Mouse (Mus musculus): Measurements from ENCODE around the gene Slc6a13.

Slc6a13 gene

GRCm38 (mm10) chr6:121328417-121328884 lies 28.4 kb downstream of the Slc6a13 start:
- no peak for DNase-seq

GRCm38 (mm10) chr6:121329848-121330508 lies 30.0 kb downstream of the Slc6a13 start:
- peak; percentile 78 for DNase-seq

DNA sequence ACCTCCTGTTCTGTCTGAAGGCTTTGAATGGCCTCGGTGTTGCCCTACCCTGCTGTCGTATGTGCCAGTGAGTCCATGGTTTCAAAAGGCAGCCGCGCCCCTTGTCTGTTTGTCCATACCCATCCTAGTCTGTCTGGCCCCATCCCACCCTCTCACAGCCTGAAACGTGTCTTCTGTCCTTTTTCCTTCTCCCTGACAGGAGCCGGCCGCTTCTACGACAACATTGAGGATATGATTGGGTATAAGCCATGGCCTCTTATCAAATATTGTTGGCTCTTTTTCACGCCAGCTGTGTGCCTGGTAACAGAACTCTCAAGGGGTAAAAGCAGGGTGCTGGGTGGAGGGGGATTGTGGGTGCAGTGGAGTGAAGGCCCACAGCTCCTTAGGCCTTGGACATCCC lies 35.8 kb downstream of the Slc6a13 start:
- DNase-seq, result no peak

DNA sequence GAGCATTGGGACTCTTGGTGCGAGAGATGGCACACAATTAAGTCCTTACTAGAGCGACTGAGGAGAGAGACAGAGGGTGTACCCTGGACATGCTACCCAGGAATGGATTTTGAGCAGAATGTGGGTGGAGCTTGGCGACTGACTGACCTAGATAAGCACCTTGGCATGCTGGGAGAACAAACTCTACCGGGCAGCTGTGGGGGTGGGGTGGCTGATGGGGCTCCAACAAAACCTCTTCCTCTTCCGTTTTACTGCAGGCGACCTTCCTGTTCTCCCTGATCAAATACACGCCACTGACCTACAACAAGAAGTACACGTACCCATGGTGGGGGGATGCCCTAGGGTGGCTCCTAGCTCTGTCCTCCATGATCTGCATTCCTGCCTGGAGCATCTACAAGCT lies 36.5 kb downstream of the Slc6a13 start:
- DNase-seq, result no peak

DNA sequence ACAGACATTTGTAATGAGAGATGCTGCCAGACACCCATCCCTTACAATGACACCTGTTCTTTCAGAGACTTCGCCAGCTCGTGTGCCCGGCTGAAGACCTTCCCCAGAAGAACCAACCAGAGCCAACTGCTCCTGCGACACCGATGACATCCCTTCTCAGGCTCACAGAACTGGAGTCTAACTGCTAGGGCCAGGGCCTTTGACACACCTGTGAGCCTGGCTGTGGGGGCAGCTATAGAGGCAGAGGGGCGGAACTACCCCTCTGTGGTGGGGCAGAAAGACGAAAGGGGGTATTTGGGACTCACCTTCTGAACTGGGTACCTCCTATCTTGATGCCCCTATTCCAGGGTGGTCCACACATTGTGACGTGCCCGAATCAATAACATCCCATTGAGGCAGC lies 37.2 kb downstream of the Slc6a13 start:
- DNase-seq, result no peak

- peak; percentile 85 for DNase-seq
These were observed 37.9 kb downstream of the Slc6a13 start for GRCm38 (mm10) chr6:121337770-121338518.

- DNase-seq, result no peak
These were observed 38.5 kb downstream of the Slc6a13 start for GRCm38 (mm10) chr6:121338519-121338896.

DNA sequence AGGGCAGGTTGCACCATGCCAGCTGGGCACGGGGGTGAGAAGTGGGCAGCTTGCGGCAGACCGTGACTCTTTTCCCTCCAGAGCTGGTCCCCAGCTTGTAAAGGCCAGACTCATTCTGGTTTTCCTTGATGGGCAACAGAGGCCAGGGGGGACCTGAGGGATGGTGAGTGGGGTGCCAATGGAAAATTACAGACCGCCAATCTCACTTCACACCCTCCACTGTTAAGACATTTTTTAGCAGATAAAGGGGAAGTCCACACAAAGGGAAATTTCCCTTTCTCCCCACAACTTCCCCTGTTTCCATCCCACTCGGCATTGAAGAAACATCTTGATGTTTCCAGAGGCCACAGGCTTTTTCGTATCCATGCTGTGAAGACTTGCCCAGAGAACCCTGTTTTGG lies 41.6 kb downstream of the Slc6a13 start:
- no peak for DNase-seq

GRCm38 (mm10) chr6:121343026-121343770 lies 43.2 kb downstream of the Slc6a13 start, which contains the start of gene Slc6a12:
Slc6a12 (plus strand) TSS chr6:121343076.
- no peak for DNase-seq

DNA sequence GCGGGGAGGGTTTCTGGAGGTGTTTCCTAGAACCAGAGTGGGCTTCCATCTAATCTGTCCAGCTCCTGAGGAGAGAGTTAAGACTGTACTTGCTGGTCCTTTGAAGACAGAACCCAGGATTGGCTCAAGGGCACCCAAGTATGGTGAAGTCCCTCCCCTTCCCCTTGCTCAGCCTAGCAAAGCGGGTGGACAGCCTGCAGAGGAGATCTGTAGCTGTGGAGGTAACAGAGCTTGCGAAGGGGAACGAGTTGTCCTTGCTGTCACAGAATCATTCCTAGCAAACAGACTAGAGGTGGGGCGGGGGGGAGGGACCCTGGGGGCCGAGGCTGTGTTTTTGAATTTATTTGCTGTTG lies 43.7 kb downstream of the Slc6a13 start:
- DNase-seq, result no peak

- DNase-seq, result no peak
These were observed 44.3 kb downstream of the Slc6a13 start for GRCm38 (mm10) chr6:121344329-121344728.

- peak; percentile 27 for DNase-seq
These were observed 46.4 kb downstream of the Slc6a13 start for GRCm38 (mm10) chr6:121346428-121346827.

DNA sequence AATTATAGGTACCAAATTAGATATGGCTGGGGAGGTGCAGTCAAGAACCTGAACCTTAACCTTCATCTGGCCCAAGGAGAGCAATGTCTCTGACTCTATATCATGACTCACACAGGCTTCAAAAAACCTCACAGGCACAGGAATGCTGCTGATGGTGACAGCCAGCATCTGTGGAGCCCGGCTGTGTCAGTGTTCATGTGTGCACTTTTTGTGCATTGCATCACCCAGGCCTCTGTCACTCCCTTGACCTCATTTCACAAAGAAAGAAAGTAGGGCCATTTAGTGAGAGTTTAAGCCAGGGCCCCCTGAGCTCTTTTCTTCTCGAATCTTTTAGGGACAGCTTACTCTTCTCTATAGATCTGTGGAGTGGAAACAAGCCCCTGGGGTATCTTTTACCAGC lies 52.2 kb downstream of the Slc6a13 start:
- no peak for DNase-seq

DNA sequence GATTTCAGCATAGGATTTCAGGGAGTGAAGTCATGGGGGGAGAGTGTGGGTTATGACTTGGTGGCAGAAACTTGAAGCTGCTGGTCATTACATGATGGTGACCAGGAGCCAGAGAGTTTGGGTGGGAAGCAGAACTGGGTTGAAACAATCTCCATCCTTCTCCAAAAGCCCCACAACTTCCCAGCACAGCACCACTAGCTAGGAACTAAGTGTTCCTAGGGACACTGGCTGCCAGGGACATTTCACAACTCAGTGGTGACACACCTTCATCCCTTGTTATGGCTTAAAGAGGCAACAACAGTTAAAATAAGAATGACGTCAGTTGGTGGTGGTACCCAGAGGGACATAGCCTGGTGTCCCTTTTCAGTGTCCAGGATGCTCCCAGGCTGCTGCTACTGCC lies 56.0 kb downstream of the Slc6a13 start:
- no peak for DNase-seq

GRCm38 (mm10) chr6:121357232-121357631 lies 57.2 kb downstream of the Slc6a13 start:
- no peak for DNase-seq

- no peak for DNase-seq
These were observed 63.0 kb downstream of the Slc6a13 start for GRCm38 (mm10) chr6:121363061-121363460.

DNA sequence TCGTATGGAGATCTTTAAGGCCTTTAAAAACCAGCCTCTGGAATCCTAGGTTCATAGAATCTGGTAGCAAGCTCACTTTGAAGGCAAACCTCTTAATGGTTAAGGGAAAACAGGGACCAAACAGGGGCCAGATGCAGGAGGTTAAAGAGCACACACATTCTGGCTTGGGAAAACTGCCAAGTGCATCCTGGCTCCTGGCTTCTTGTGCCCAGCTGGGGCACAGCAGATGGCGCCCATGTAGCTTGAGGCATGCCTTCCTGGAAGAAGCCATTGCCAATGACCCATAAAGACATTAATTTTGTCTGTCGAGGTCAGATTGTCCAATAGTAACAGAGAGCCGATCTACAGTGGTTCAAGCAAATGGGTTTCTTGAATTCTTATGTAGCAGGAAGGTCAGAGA lies 63.9 kb downstream of the Slc6a13 start:
- DNase-seq, result no peak

DNA sequence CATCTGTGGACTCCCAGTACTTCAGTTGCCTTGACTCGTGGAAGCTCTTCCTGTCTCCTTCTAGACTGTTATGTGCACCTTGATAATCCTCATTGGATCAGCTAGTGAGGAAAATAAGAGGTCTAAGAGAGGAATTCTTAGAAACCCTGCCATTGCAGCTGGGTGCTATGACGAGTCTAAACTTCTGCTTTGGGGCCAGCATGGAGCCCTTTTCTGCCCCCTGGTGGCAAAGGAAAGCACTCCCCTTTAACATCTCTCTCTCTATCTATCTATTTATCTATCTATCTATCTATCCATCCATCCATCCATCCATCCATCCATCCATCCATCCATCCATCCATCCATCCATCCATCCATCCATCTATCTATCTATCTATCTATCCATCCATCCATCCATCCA lies 66.5 kb downstream of the Slc6a13 start:
- peak; percentile 56 for DNase-seq

DNA sequence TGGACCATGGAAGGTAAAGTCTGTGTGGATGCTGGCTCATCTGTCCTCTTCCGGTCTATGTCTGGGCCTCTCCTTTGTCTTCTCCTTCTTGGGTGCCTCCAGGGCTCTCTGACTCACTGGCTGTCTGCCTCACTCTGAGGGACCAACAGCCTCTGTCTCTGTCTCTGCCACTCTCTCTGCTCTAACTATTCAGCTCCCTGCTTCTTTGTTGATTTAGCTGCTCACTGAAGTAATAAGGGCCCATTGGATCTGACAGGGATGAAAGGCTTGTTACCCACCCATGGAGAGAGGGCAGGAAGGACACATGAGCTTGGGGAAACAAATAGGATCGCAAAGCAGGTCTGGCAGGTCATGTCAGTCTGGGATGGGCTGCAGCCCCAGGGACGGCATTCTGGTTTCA lies 67.1 kb downstream of the Slc6a13 start:
- DNase-seq, result no peak

DNA sequence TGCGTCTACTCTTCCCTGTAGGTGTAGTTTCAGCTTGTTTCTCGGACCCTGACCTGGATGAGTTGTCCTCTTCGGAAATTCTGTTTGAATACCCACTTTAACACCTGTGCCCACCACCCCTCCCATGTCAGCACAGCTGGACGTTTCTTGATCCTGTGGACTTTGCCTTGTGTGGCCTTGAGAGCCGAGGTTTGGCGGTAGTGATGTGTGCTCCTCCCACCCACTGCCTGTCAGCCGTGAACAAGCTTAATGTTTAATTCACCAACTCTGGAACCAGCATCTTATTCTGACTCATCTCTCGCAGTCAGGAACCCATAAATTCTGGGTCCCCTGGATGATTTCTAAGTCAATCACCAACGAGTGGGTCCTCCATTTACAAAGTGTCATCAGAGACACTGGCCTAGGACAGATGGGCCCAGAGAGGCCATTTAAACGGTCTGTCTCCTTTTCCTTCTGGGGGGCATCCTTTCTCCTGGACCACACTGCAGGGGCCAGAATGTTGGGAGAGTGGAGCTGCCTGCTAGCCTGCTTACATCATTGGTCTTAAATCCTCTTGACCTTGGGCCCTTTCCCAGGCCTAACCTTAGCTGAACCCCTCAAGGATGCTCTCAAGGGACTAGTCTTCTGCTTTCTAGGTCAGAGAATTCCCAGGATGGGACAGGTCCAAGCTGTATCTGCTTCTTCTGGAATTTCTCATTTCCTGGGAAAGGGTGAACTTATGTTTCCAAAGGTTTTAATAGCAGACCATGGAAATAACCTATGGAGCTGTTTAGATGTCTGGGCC lies 71.4 kb downstream of the Slc6a13 start:
- DNase-seq, result no peak

DNA sequence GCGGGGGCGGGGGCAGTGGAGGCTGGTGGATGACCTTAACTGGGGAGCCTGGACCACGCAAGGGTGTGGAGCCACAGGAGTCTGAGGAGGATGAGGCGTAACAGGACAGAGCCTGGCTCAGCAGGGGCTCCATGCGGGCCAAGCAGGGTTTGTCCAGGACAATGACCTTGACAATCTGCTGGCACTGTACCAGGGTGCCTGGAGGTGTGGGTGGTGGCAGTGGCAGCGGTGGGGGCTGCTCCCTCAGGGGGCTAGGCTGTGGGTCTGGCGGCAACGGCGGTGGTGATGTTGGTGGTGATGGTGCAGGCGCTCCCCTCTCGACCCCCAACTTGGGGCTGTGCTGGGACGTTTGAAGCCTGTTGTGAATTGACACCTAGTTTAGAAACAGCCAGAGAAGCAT lies 76.1 kb downstream of the Slc6a13 start:
- DNase-seq, result no peak

DNA sequence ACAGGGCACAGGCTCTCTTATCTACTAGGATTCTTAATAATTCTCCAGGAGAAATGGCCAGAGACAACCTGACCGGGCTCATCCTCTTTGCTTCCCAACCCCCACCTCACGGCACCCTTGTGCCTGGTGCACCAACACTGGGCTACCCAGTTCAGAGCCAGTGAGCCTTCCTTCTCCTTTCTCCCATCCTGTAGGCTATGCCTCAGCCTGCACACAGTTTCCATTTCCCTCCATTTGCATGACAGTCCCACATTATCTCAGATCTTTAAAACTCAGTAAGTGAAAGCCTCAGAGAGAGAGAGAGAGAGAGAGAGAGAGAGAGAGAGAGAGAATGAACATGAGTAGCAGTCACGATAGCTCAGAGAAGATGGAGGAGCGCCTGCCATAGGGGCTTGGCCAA lies 78.2 kb downstream of the Slc6a13 start:
- DNase-seq, result no peak

GRCm38 (mm10) chr6:121380576-121380975 lies 80.5 kb downstream of the Slc6a13 start:
- DNase-seq, result no peak

Data from embryo, embryonic 11 days (tissue).